Mouse (Mus musculus): ENCODE measurements around the gene Zfp827.

DNA sequence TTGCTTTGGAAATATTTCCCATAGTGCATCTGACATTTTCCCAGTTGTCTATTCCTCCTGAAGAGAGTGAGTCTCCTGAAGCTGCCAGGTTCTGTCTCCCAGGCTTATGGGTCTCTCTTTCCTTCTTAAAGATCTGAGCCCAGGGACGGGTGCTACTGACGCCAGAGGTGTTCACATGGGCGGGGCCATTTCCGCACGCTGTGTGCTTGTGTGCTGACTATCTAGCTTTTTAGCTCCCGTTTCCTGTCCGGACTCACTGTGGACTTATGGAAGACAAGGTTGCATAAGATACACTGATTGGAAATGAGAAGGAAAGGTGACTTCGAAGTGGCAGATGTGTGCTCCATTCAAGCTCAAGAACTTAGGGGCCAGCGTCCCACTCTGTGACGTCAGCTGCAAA is 120.6 kb downstream of the Zfp827 start:
- TF ChIP-seq EP300 (IDR thresholded peaks at IDR 0.05; ENCODE audit: insufficient read depth, low read depth, low read length) (no peak), CTCF (IDR thresholded peaks at IDR 0.05; ENCODE audit: low read depth, low read length) (no peak)
